Mouse (Mus musculus) spleen, postnatal 14 days (tissue): ENCODE measurements around the gene Dop1b.

Experiments used
- DNase-seq, 2 experiments: peaks; one replicate each; pipeline ENCODE4 v3.0.0; 2021 to 2022; ENCODE audit warnings: low spot score in 2 of 2

The Dop1b gene

GRCm38 (mm10) chr16:93712966-93713365, 1.3 kb downstream of the Dop1b start:
- no peak for DNase-seq

- DNase-seq = no peak
These were observed 2.7 kb downstream of the Dop1b start for GRCm38 (mm10) chr16:93714426-93714825.

- no peak for DNase-seq
These were observed 4.1 kb downstream of the Dop1b start for GRCm38 (mm10) chr16:93715826-93716225.

GRCm38 (mm10) chr16:93717299-93717703, 5.6 kb downstream of the Dop1b start:
- peak; percentile 51 to 55 for DNase-seq

GRCm38 (mm10) chr16:93721771-93722170, 10.1 kb downstream of the Dop1b start:
- DNase-seq = no peak

GRCm38 (mm10) chr16:93722476-93722875, 10.8 kb downstream of the Dop1b start:
- DNase-seq = no peak

GRCm38 (mm10) chr16:93725417-93726144, 13.9 kb downstream of the Dop1b start:
- DNase-seq = no peak

GRCm38 (mm10) chr16:93726186-93726585, 14.5 kb downstream of the Dop1b start:
- DNase-seq = no peak

GRCm38 (mm10) chr16:93728676-93729075, 17.0 kb downstream of the Dop1b start:
- DNase-seq = no peak

GRCm38 (mm10) chr16:93729801-93730721, 18.4 kb downstream of the Dop1b start:
- DNase-seq = no peak

- no peak for DNase-seq
These were observed 19.6 kb downstream of the Dop1b start for GRCm38 (mm10) chr16:93731310-93731709.

GRCm38 (mm10) chr16:93732875-93733569, 21.3 kb downstream of the Dop1b start:
- no peak for DNase-seq

GRCm38 (mm10) chr16:93739251-93739650, 27.5 kb downstream of the Dop1b start:
- no peak for DNase-seq

GRCm38 (mm10) chr16:93742903-93743302, 31.2 kb downstream of the Dop1b start:
- DNase-seq = no peak

- no peak for DNase-seq
These were observed 32.4 kb downstream of the Dop1b start for GRCm38 (mm10) chr16:93744049-93744490.

GRCm38 (mm10) chr16:93744804-93745340, 33.2 kb downstream of the Dop1b start:
- DNase-seq = peak in 1 of 2 experiments; percentile 14

- no peak for DNase-seq
These were observed 34.7 kb downstream of the Dop1b start for GRCm38 (mm10) chr16:93746397-93746796.

- DNase-seq = no peak
These were observed 35.3 kb downstream of the Dop1b start for GRCm38 (mm10) chr16:93746957-93747356.

GRCm38 (mm10) chr16:93747421-93747820, 35.7 kb downstream of the Dop1b start:
- no peak for DNase-seq

- no peak for DNase-seq
These were observed 37.6 kb downstream of the Dop1b start for GRCm38 (mm10) chr16:93749147-93749910.

GRCm38 (mm10) chr16:93750464-93750863, 38.8 kb downstream of the Dop1b start:
- DNase-seq = no peak
